Mouse (Mus musculus): ENCODE measurements around the gene Slc25a43.
"Not testable (repeated sequence)": the region's sequence is repeated elsewhere in the genome, so short reads cannot be mapped to it uniquely, and the experiment has no call there.

The Slc25a43 gene

GRCm38 (mm10) chrX:36789360-36789759 is 45.9 kb downstream of the Slc25a43 start:
- DNase-seq (ENCODE audit: low spot score in 2 of 2), result no peak

GRCm38 (mm10) chrX:36794571-36794970 is 51.1 kb downstream of the Slc25a43 start:
- DNase-seq (ENCODE audit: low spot score in 2 of 2), result no peak

- peak; percentile 59 to 64 for DNase-seq (ENCODE audit: low spot score in 2 of 2)
Measured at GRCm38 (mm10) chrX:36795424-36796162, 52.1 kb downstream of the Slc25a43 start, which contains the start of gene Slc25a5. TSS of gene Slc25a5 (plus strand) at chrX:36795651.

GRCm38 (mm10) chrX:36796163-36796581 is 52.7 kb downstream of the Slc25a43 start:
- peak; percentile 68 for DNase-seq (ENCODE audit: low spot score in 2 of 2)

GRCm38 (mm10) chrX:36796734-36797133 is 53.3 kb downstream of the Slc25a43 start:
- not testable (repeated sequence) for DNase-seq (ENCODE audit: low spot score in 2 of 2)

GRCm38 (mm10) chrX:36799131-36799879 is 55.8 kb downstream of the Slc25a43 start:
- DNase-seq (ENCODE audit: low spot score in 2 of 2), result no peak

GRCm38 (mm10) chrX:36803189-36803588 is 59.7 kb downstream of the Slc25a43 start:
- DNase-seq (ENCODE audit: low spot score in 2 of 2), result no peak

- no peak for DNase-seq (ENCODE audit: low spot score in 2 of 2)
Measured at GRCm38 (mm10) chrX:36804196-36804595, 60.7 kb downstream of the Slc25a43 start.

GRCm38 (mm10) chrX:36805466-36806235 is 62.2 kb downstream of the Slc25a43 start:
- no peak for DNase-seq (ENCODE audit: low spot score in 2 of 2)

- peak; percentile 70 to 81 for DNase-seq (ENCODE audit: low spot score in 2 of 2)
Measured at GRCm38 (mm10) chrX:36807360-36808317, 64.2 kb downstream of the Slc25a43 start.

GRCm38 (mm10) chrX:36808318-36808683 is 64.8 kb downstream of the Slc25a43 start:
- DNase-seq (ENCODE audit: low spot score in 2 of 2), result no peak

- no peak for DNase-seq (ENCODE audit: low spot score in 2 of 2)
Measured at GRCm38 (mm10) chrX:36811377-36811776, 67.9 kb downstream of the Slc25a43 start.

GRCm38 (mm10) chrX:36814161-36814836 is 70.8 kb downstream of the Slc25a43 start:
- no peak for DNase-seq (ENCODE audit: low spot score in 2 of 2)

GRCm38 (mm10) chrX:36815022-36815421 is 71.6 kb downstream of the Slc25a43 start:
- DNase-seq (ENCODE audit: low spot score in 2 of 2), result no peak

- DNase-seq (ENCODE audit: low spot score in 2 of 2), result no peak
Measured at GRCm38 (mm10) chrX:36815439-36815838, 72.0 kb downstream of the Slc25a43 start.

GRCm38 (mm10) chrX:36816368-36816899 is 73.0 kb downstream of the Slc25a43 start:
- DNase-seq (ENCODE audit: low spot score in 2 of 2), result no peak

- no peak for DNase-seq (ENCODE audit: low spot score in 2 of 2)
Measured at GRCm38 (mm10) chrX:36816953-36817441, 73.5 kb downstream of the Slc25a43 start.

GRCm38 (mm10) chrX:36819575-36819974 is 76.1 kb downstream of the Slc25a43 start:
- no peak for DNase-seq (ENCODE audit: low spot score in 2 of 2)

GRCm38 (mm10) chrX:36820201-36820600 is 76.7 kb downstream of the Slc25a43 start:
- DNase-seq (ENCODE audit: low spot score in 2 of 2), result no peak
